Mouse (Mus musculus): ENCODE results near the gene Fam131b. TPM values are rescaled to one million over a fixed set of nuclear protein-coding genes. Genes with fewer than 3 reads are reported as not detected.

Fam131b gene
- total and polyA plus RNA-seq, 3 experiments = 0.04 to 0.09 (median 0.05) TPM

DNA sequence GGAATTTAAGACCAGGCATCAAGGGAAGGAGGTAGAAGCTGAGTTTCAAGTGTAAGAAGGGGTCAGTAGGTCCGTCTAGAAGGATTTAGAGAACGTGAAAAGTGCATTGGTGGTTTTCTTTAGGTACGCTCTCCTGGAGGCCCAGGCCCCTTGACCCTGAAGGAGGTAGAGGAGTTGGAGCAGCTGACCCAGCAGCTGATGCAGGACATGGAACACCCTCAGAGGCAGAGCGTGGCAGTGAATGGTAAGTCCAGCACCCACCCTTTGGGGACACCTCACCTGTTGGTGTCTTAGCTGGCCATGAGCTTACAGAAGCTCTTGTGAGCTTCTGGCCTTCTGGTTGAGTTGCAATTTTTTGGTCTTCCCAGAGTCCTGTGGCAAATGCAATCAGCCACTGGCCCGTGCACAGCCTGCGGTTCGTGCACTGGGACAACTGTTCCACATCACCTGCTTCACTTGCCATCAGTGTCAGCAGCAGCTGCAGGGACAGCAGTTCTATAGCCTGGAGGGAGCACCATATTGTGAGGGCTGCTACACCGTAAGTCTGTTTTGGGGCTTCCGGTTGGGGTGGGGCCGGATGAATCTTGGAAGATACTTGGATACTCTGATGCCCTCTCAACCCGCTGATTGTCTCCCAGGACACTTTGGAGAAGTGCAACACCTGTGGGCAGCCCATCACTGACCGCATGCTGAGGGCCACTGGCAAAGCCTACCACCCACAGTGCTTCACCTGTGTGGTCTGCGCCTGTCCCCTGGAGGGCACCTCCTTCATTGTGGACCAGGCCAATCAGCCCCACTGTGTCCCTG, 31.6 kb upstream of the Fam131b start:
- DNase-seq (ENCODE audit: extremely low read depth) = no peak
- 0 out of 4 replicates have a peak, but pooled peaks cover 0 to 2% of the 10 kb centered on the region in 2 experiments for H3K4me1 ChIP-seq (ENCODE audit: control insufficient read depth in 1 of 2, insufficient read depth in 2 of 2)
- dilution Hi-C loops (cut with MboI; ENCODE audit: extremely low pct_ligation_motif_present, extremely low pct_unique_long_range_greater_than_20kb, low sequenced_read_pairs) (no loop called here), in situ Hi-C loops (cut with MboI; ENCODE audit: low pct_ligation_motif_present, low pct_unique_long_range_greater_than_20kb, low sequenced_read_pairs) (no loop called here)
- no peaks in the 10 kb centered on the region for H3K79me2 ChIP-seq (replicated peaks; ENCODE audit: control insufficient read depth, extremely low read depth, insufficient read depth, poor library complexity, severe bottlenecking)
- no peaks in the 10 kb centered on the region for H3K27me3 ChIP-seq (replicated peaks)
- H3K36me3 ChIP-seq (replicated peaks in 1 of 2; ENCODE audit: control insufficient read depth in 1 of 2, insufficient read depth in 1 of 2, low read length in 1 of 2) = peaks cover 6 to 45% of the 10 kb centered on the region in 2 experiments
- no peaks in the 10 kb centered on the region for H3K9me3 ChIP-seq (replicated peaks; ENCODE audit: low read length)
- no peak for TF ChIP-seq ETS1 (conservative IDR thresholded peaks at IDR 0.05; ENCODE audit: low read depth, low read length)
- no peak for TF ChIP-seq ZC3H11A (IDR thresholded peaks at IDR 0.05; ENCODE audit: low read depth, low read length)
- TF ChIP-seq IRF4 (IDR thresholded peaks at IDR 0.05; ENCODE audit: low read depth, low read length) = no peak
- no peak for TF ChIP-seq BHLHE40 (IDR thresholded peaks at IDR 0.05; ENCODE audit: low read depth, low read length)
- TF ChIP-seq POLR2A (IDR thresholded peaks at IDR 0.05; ENCODE audit: low read depth, low read length) = no peak
- TF ChIP-seq MAFK (IDR thresholded peaks at IDR 0.05; ENCODE audit: insufficient replicate concordance, low read length) = no peak
- no peak for TF ChIP-seq ELF1 (IDR thresholded peaks at IDR 0.05; ENCODE audit: low read depth, low read length)
- TF ChIP-seq MXI1 (IDR thresholded peaks at IDR 0.05; ENCODE audit: low read depth, low read length) = no peak
- no peak overlapping the region for H3K4me2 ChIP-seq (ENCODE audit: insufficient read depth, low read depth, poor library complexity, severe bottlenecking)
- H3K4me3 ChIP-seq (replicated peaks in 1 of 3; ENCODE audit: low read depth in 2 of 3, low read length in 2 of 3, poor library complexity in 1 of 3) = no peak overlapping the region
- H3K9ac ChIP-seq (ENCODE audit: insufficient read depth, low read depth) = no peak overlapping the region
- H3K27ac ChIP-seq (ENCODE audit: insufficient read depth, low read depth) = no peak overlapping the region

DNA sequence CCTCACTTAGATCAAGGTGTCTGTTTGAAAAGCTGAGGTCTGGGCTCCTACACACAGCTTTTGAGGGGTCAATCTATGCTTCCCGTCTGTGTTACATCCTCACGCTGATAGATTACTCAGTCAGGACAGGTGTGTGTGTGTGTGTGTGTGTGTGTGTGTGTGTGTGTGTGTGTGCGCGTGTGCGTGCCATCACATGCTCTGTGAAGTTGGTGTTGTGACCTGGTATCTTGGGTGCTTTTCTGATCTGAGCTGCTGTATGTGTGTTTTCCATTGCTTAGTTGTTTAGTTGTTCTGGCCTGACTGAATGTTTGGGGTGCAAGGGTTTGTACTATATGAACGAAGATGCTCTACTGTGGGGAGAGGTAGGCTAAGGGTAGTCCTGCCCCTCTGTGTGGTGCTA, 30.9 kb upstream of the Fam131b start:
- TF ChIP-seq MAZ (IDR thresholded peaks at IDR 0.05; ENCODE audit: low read depth, low read length) = no peak
- TF ChIP-seq NELFE (IDR thresholded peaks at IDR 0.05; ENCODE audit: low read depth, low read length) = no peak
- no peak for TF ChIP-seq MAX (IDR thresholded peaks at IDR 0.05; ENCODE audit: low read length)
- no peak for TF ChIP-seq ZMIZ1 (IDR thresholded peaks at IDR 0.05; ENCODE audit: low read depth, low read length)
- TF ChIP-seq CHD1 (IDR thresholded peaks at IDR 0.05; ENCODE audit: low read depth, low read length) = no peak
- no peak for TF ChIP-seq ZC3H11A (IDR thresholded peaks at IDR 0.05; ENCODE audit: low read depth, low read length)
- TF ChIP-seq TCF12 (IDR thresholded peaks at IDR 0.05; ENCODE audit: low read depth, low read length) = no peak
- TF ChIP-seq UBTF (IDR thresholded peaks at IDR 0.05; ENCODE audit: low read depth, low read length) = no peak
- TF ChIP-seq MYC (IDR thresholded peaks at IDR 0.05; ENCODE audit: low read depth, low read length) = no peak
- TF ChIP-seq SIN3A (IDR thresholded peaks at IDR 0.05; ENCODE audit: low read length) = no peak
- TF ChIP-seq GABPA (IDR thresholded peaks at IDR 0.05; ENCODE audit: insufficient replicate concordance, low read depth, low read length) = no peak
- no peak for TF ChIP-seq ZKSCAN1 (IDR thresholded peaks at IDR 0.05; ENCODE audit: borderline replicate concordance, low read depth, low read length)
- in situ Hi-C loops (cut with MboI; ENCODE audit: low pct_ligation_motif_present, low pct_unique_long_range_greater_than_20kb, low sequenced_read_pairs) = no loop called here
- Histone ChIP-seq H3K4me3 (replicated peaks in 1 of 3; ENCODE audit: low read depth in 2 of 3, low read length in 2 of 3, poor library complexity in 1 of 3) (no peak overlapping the region), H3K79me2 (replicated peaks; ENCODE audit: control insufficient read depth, extremely low read depth, insufficient read depth, poor library complexity, severe bottlenecking) (no peaks in the 10 kb centered on the region), H3K36me3 (replicated peaks in 1 of 2; ENCODE audit: control insufficient read depth in 1 of 2, insufficient read depth in 1 of 2, low read length in 1 of 2) (peaks cover 6 to 45% of the 10 kb centered on the region in 2 experiments), H3K9me3 (replicated peaks; ENCODE audit: low read length) (no peaks in the 10 kb centered on the region), H3K9ac (ENCODE audit: insufficient read depth, low read depth) (no peak overlapping the region), H3K27me3 (replicated peaks) (no peaks in the 10 kb centered on the region), H3K4me2 (ENCODE audit: insufficient read depth, low read depth, poor library complexity, severe bottlenecking) (no peak overlapping the region), H3K27ac (ENCODE audit: insufficient read depth, low read depth) (no peak overlapping the region), H3K4me1 (ENCODE audit: control insufficient read depth in 1 of 2, insufficient read depth in 2 of 2) (0 out of 4 replicates have a peak, but pooled peaks cover 0 to 6% of the 10 kb centered on the region in 2 experiments)
- no peak for DNase-seq (ENCODE audit: extremely low read depth)
- dilution Hi-C loops (cut with MboI; ENCODE audit: extremely low pct_ligation_motif_present, extremely low pct_unique_long_range_greater_than_20kb, low sequenced_read_pairs) = no loop called here
